14 mouse cellular contexts compared by ENCODE assay signal in the genomic region with DNA sequence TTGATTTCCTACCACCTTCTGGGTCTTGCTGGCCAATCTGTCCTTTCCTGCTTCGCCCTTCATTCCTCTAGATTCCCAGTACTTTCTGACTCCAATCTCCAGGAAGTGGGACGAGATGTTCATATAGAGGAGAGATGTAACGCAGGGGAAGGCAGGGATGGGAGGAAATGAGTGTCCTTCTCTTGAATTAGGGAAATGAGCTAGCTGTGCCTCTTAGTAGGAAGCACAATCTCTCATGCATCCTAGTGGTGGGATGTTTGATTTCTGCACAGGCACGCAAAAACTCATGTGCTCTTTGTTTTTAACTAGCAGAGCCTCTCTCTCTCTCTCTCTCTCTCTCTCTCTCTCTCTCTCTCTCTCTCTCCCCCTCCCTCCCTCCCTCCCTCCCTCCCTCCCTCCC.
DNase-seq lines count a peak whose midpoint lies in the region; ATAC-seq and TF ChIP-seq lines count a peak whose summit lies in the region.
"Had no signal": no experiment of that assay in that cellular context is flagged by ENCODE, and none has a peak within 500 bp of the region (broad histone marks: within the 10 kb centered on the region; RNA-seq: fewer than 3 reads in every experiment).

No protein-coding gene starts in this region.

- H3K27ac ChIP-seq in intestine, postnatal 0 days (ENCODE audit: low read depth, low read length) = no peak overlapping the region
- H3K27ac ChIP-seq in intestine, embryonic 15.5 days = no peak overlapping the region
- H3K27ac ChIP-seq in forebrain, embryonic 13.5 days = peak overlapping the region; percentile 27; the same call in 1 of the 2 replicates
- H3K27ac ChIP-seq in hindbrain, embryonic 15.5 days (replicated peaks) = peak overlapping the region; percentile 46; the same call in 1 of the 2 replicates
- H3K27ac ChIP-seq in neural tube, embryonic 14.5 days (ENCODE audit: low read depth, low read length) = peak overlapping the region; percentile 1; the same call in 1 of the 2 replicates
- H3K27ac ChIP-seq: lung, embryonic 15.5 days had no signal

- no peak overlapping the region for H3K4me2 ChIP-seq in intestine, postnatal 0 days (replicated peaks; ENCODE audit: low read depth)
- H3K4me2 ChIP-seq in intestine, embryonic 15.5 days (replicated peaks) = no peak overlapping the region
- no peak overlapping the region for H3K4me2 ChIP-seq in forebrain, embryonic 13.5 days
- H3K4me2 ChIP-seq in hindbrain, embryonic 15.5 days = no peak overlapping the region
- no peak overlapping the region for H3K4me2 ChIP-seq in neural tube, embryonic 14.5 days (ENCODE audit: low read depth, low read length)

- no peaks in the 10 kb centered on the region for H3K27me3 ChIP-seq in intestine, postnatal 0 days (replicated peaks; ENCODE audit: control insufficient read depth, insufficient read depth, low read length)
- H3K27me3 ChIP-seq in intestine, embryonic 15.5 days (replicated peaks) = no peaks in the 10 kb centered on the region
- H3K27me3 ChIP-seq in forebrain, embryonic 13.5 days = no peaks in the 10 kb centered on the region
- H3K27me3 ChIP-seq in hindbrain, embryonic 15.5 days = no peaks in the 10 kb centered on the region
- no peaks in the 10 kb centered on the region for H3K27me3 ChIP-seq in neural tube, embryonic 14.5 days (ENCODE audit: control insufficient read depth, insufficient read depth, low read length)
- H3K27me3 ChIP-seq: lung, embryonic 15.5 days; neural tube, embryonic 12.5 days had no signal

- no peaks in the 10 kb centered on the region for H3K4me1 ChIP-seq in intestine, postnatal 0 days (replicated peaks; ENCODE audit: control insufficient read depth, insufficient read depth, low read length)
- H3K4me1 ChIP-seq in intestine, embryonic 15.5 days (replicated peaks) = no peaks in the 10 kb centered on the region
- H3K4me1 ChIP-seq in forebrain, embryonic 13.5 days = peaks cover 25% of the 10 kb centered on the region
- peaks cover 28% of the 10 kb centered on the region for H3K4me1 ChIP-seq in hindbrain, embryonic 15.5 days (replicated peaks)
- H3K4me1 ChIP-seq in neural tube, embryonic 14.5 days (ENCODE audit: control insufficient read depth, insufficient read depth, low read length) = peaks cover 10% of the 10 kb centered on the region; the same call in 1 of the 2 replicates

- no peak overlapping the region for H3K4me3 ChIP-seq in intestine, postnatal 0 days (ENCODE audit: low read depth, low read length)
- H3K4me3 ChIP-seq in intestine, embryonic 15.5 days (replicated peaks) = no peak overlapping the region
- H3K4me3 ChIP-seq in forebrain, embryonic 13.5 days = no peak overlapping the region
- H3K4me3 ChIP-seq in hindbrain, embryonic 15.5 days = no peak overlapping the region
- H3K4me3 ChIP-seq in neural tube, embryonic 14.5 days (ENCODE audit: low read depth, low read length) = no peak overlapping the region

- ATAC-seq in intestine, postnatal 0 days = no peak
- no peak for ATAC-seq in intestine, embryonic 15.5 days
- ATAC-seq in forebrain, embryonic 13.5 days = no peak
- no peak for ATAC-seq in hindbrain, embryonic 15.5 days (ENCODE audit: low FRiP score, low read depth)
- no peak for ATAC-seq in neural tube, embryonic 14.5 days (ENCODE audit: low read depth)
- no peak for ATAC-seq in erythroid progenitor cell, adult 5-6 weeks (replicated peaks; ENCODE audit: low FRiP score, poor library complexity, severe bottlenecking)

- no peak overlapping the region for H3K9ac ChIP-seq in intestine, postnatal 0 days (ENCODE audit: low read depth, low read length)
- no peak overlapping the region for H3K9ac ChIP-seq in intestine, embryonic 15.5 days
- H3K9ac ChIP-seq in forebrain, embryonic 13.5 days = no peak overlapping the region
- no peak overlapping the region for H3K9ac ChIP-seq in hindbrain, embryonic 15.5 days
- H3K9ac ChIP-seq in neural tube, embryonic 14.5 days (replicated peaks; ENCODE audit: low read depth, low read length) = no peak overlapping the region
- H3K9ac ChIP-seq: neural tube, embryonic 12.5 days had no signal

- 54% methylated on average over 4 of the region's 4 CpGs for WGBS in intestine, postnatal 0 days
- 50% methylated on average over 4 of the region's 4 CpGs for WGBS in intestine, embryonic 15.5 days
- WGBS in forebrain, embryonic 13.5 days = 56% methylated on average over 4 of the region's 4 CpGs
- WGBS in hindbrain, embryonic 15.5 days = 31% methylated on average over 4 of the region's 4 CpGs
- 54% methylated on average over 4 of the region's 4 CpGs for WGBS in neural tube, embryonic 14.5 days

- H3K36me3 ChIP-seq in intestine, postnatal 0 days (ENCODE audit: control insufficient read depth, insufficient read depth) = no peaks in the 10 kb centered on the region
- H3K36me3 ChIP-seq in intestine, embryonic 15.5 days = no peaks in the 10 kb centered on the region
- no peaks in the 10 kb centered on the region for H3K36me3 ChIP-seq in forebrain, embryonic 13.5 days (ENCODE audit: poor library complexity, severe bottlenecking)
- H3K36me3 ChIP-seq in hindbrain, embryonic 15.5 days = no peaks in the 10 kb centered on the region
- H3K36me3 ChIP-seq in neural tube, embryonic 14.5 days (ENCODE audit: control insufficient read depth, insufficient read depth, low read length) = no peaks in the 10 kb centered on the region
- H3K36me3 ChIP-seq: heart, embryonic 10.5 days; lung, embryonic 15.5 days; neural tube, embryonic 12.5 days had no signal

- no peak for DNase-seq in adrenal gland, adult 18-20 months (ENCODE audit: low spot score in 2 of 2)
- DNase-seq in ovary, adult 18-20 months (ENCODE audit: low spot score) = no peak
- DNase-seq: cerebellum, postnatal 36 days; layer of hippocampus, adult 9-11 months; thymus, adult 18-20 months had no signal

- H3K9me3 ChIP-seq in intestine, postnatal 0 days (ENCODE audit: control insufficient read depth) = no peaks in the 10 kb centered on the region
- H3K9me3 ChIP-seq in intestine, embryonic 15.5 days = no peaks in the 10 kb centered on the region
- H3K9me3 ChIP-seq in forebrain, embryonic 13.5 days (replicated peaks) = no peaks in the 10 kb centered on the region
- H3K9me3 ChIP-seq in hindbrain, embryonic 15.5 days = no peaks in the 10 kb centered on the region
- H3K9me3 ChIP-seq in neural tube, embryonic 14.5 days (ENCODE audit: control insufficient read depth, low read length) = no peaks in the 10 kb centered on the region
- H3K9me3 ChIP-seq: heart, embryonic 10.5 days; lung, embryonic 15.5 days; neural tube, embryonic 12.5 days had no signal

- peak; percentile 29 for TF ChIP-seq CTCF in intestine, postnatal 0 days (IDR thresholded peaks at IDR 0.05; ENCODE audit: low read depth)

Comparison
In these comparisons a context has a peak if more than half of its experiments do, and no peak if none do; other contexts are left out.
1. H3K27ac ChIP-seq: peak in forebrain, embryonic 13.5 days (single experiment), hindbrain, embryonic 15.5 days (single experiment) and neural tube, embryonic 14.5 days (single experiment); none in intestine, postnatal 0 days (single experiment) and intestine, embryonic 15.5 days (single experiment).